Mouse (Mus musculus) layer of hippocampus, adult 2 months (tissue): ENCODE measurements around the gene Banf2. TPM values are rescaled to one million over a fixed set of nuclear protein-coding genes. Genes with fewer than 3 reads are reported as not detected.

Experiments
- DNase-seq, 2 experiments: peaks; one replicate each; pipeline ENCODE4 v3.0.0; 2022; ENCODE audit warnings: low spot score in 2 of 2
- H3K27ac ChIP-seq: fragments of 200-600 bp; 2 replicates; pipeline ENCODE4 v1.8.1; 2022
- H3K4me3 ChIP-seq: fragments of 200-600 bp; 2 replicates; pipeline ENCODE4 v1.8.1; 2022; ENCODE audit warnings: mild to moderate bottlenecking
- CTCF ChIP-seq: fragments of 200-600 bp; conservative IDR thresholded peaks from 2 replicates; pipeline ENCODE4 v1.8.1; 2022; ENCODE audit warnings: antibody characterized with exemption, mild to moderate bottlenecking, moderate library complexity
- total RNA-seq, 2 experiments: library from RNA; stranded (reverse); gene quantifications; 2 replicates each; pipeline ENCODE4 v1.2.3; 2021

Banf2 gene
- total RNA-seq, 2 experiments from 2014 or later: not detected

DNA sequence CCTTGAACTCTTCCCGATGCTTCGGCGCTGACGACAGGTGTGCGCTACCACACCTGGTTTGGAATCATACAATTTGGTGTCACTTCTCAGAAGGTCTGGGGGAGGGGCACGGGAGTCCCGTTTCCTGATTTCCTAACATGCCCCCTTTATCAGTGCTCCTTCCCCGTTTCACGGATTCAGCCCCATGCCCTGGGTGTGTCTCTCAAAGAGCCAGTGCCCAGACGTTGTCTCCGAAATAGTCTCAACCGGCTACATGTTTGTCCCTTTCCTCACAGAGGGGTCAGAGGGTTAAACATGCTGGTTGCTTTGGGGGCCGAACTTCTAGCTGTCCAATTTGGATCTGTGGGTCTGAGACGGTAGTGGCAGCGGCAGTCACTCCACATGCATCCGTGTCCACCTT is 89.2 kb downstream of the Banf2 start:
- TF ChIP-seq CTCF: no peak
- no peak overlapping the region for H3K27ac ChIP-seq
- no peak for DNase-seq
- no peak overlapping the region for H3K4me3 ChIP-seq

Other genes starting within 250 kb of the Banf2 start
- 1 to 10 TPM in 1 of 2 experiments, under 1 TPM in 1; 0.61 to 1.1 TPM for gene Bfsp1, start 169.9 kb upstream of the Banf2 start, total RNA-seq
- 100 to 1,000 TPM; 188 to 189 TPM for gene Dstn, start 117.7 kb upstream of the Banf2 start, total RNA-seq
- 10 to 100 TPM; 52.6 to 56.3 TPM for gene Rrbp1, start 21.8 kb upstream of the Banf2 start, total RNA-seq
- 1 to 10 TPM; 4.7 to 4.8 TPM for gene Mgme1, start 237.6 kb downstream of the Banf2 start, total RNA-seq
- gene Snx5, start 237.8 kb downstream of the Banf2 start, total RNA-seq: 10 to 100 TPM; 69.4 to 77.1 TPM